Mouse (Mus musculus): Measurements from ENCODE around the gene Prom1. TPM values are rescaled to one million over a fixed set of nuclear protein-coding genes. Genes with fewer than 3 reads are reported as not detected.
A peak's percentile ranks its signal among the peaks of the same experiment; 100 is the strongest.
"Not testable (repeated sequence)": the region's sequence is repeated elsewhere in the genome, so short reads cannot be mapped to it uniquely, and the experiment has no call there.

The Prom1 gene
- total RNA-seq (2017): 1.2 and 3.4 TPM in 2 replicates

DNA sequence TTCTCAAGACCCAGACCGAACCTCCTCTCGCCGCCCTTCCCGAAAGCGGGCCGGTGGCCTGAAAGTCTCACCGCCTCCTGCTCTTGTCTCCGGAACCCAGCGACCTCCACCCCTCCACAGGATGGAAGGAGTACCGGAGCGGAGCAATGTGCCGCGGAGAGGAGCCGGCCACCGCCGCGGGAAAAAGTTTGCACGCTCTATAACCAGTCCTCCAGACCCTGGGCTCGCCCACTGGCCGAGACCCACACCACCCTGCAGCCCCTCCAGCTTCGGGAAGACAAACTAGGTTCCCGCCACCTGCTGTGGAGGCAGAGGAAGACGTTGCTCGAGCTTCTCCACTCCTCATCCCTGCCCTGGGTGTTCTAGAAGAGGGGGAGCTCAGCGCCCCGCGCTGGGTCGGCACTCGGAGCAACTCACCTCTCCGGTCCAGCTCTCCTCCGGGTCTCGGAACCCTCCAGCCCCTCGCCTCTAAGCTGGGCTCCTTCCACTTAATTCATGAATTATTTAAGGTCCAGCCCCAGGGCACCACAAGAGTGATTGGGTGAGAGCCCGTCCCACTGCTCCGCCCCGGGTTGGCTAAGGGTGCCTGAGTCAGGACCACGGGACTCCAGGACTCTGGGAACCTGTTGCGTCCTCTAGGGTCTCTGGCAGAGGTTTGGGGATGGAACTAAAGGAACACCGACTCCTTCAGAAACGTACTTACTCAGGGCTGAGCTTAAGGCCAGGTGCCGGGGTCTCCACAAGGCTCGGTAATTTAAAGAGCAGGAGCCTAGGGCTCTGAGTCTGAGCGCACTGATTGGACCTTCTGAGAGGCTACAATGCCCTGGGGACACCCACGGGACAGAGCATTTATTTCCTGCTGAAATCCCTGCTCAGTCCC, at the start of gene Prom1:
TSS of gene Prom1 (minus strand) at position 802 of the 880 bp plus-strand sequence.
- ATAC-seq (replicated peaks; ENCODE audit: low read depth, poor library complexity, severe bottlenecking): peak; percentile 51

DNA sequence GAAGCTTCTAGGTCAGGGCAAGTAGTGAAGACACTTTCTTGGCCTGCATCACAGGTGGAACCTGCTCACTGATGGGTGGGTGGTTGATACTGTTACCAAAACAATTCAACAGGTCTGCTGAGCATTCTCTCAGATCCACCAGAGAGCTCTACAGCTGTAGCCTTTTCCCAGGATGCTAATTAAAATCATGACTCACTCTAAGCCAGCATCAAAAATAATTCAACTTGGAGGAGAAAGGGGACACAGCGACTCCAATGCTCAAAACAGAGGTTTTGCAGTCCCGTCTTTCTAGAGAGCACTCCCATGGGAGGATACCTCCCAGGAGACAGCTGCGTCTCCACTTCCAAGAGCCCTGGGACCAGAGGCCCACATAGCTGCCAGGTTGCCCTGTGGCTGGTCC, 45.9 kb upstream of the Prom1 start:
- no peak for ATAC-seq (replicated peaks; ENCODE audit: low read depth, poor library complexity, severe bottlenecking)

DNA sequence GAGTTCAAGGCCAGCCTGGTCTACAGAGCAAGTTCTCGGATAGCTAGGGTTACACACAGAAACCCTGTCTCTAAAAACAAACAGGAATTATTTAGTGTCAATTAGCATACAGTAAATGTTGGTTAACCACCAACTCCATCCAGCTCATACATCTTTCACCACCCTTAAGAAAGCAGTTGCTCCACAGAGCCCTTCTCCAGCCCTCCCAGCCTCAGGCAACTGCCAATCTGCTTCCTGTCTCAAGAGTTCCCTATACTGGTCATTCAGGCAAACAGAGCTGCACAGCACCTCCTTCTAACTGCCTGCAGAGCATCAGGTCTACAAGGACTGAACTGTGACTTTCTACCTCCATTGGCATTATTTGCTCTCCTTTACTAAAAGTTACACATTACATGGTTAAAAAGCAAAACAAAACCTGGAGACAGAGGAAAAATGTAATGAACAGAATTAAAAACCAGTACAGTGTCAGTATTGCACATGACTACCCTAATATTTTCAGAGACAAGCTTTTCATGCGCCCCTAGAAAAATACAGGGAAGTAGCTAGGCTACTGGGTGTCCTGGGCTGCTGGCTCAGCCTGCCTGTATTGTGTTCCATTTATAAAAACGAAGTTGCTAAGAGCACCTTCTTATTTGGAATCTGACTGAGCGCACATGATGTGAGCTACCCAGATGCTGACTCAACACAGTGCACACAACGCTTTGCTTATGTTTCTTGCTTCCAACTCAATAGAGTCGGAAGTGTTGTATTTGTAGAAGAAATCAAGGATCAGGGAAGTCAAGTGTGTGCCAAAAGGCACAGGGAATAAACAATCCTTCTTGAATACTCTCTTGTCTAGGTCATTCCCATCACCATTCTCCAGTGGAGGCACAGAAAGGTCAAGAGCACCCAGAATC, 44.9 kb upstream of the Prom1 start:
- peak; percentile 97 for ATAC-seq (replicated peaks; ENCODE audit: low read depth, poor library complexity, severe bottlenecking)

DNA sequence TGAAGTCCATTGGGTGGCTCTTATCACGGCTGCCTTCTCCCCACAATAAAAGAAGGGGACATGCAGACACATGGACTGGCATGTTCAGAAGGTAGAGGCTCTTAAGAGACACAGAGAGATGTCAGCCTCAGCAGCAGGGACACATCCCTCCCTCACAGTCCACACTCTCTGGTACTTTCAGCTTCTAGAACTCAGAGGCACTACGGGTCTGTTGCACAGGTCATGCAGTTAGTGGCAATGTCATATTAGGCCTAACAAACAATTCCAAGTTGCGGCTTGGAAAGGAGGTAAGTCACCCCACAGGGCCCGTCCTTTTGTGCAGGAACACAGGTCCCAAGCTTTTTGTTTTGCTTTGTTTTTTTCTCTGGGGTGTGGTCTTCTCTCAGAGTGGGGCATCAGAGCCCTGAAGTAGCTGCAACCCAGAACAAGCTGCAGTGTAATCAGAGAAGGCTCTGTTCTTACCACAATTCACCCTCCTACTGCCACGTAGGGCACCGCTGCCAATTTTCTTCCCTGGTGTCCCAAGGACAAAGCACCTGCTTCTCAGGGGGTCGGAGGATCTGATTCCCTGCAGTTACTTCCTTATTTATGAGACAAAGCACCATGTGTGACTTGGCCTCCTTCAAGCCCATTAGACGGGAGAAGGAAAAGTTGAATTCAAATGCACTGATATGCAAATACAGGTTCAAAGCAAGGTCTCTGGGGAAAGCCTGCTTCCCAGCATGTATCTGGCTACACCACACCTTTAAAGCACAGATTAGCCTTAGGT, 41.8 kb upstream of the Prom1 start:
- ATAC-seq (replicated peaks; ENCODE audit: low read depth, poor library complexity, severe bottlenecking): no peak

DNA sequence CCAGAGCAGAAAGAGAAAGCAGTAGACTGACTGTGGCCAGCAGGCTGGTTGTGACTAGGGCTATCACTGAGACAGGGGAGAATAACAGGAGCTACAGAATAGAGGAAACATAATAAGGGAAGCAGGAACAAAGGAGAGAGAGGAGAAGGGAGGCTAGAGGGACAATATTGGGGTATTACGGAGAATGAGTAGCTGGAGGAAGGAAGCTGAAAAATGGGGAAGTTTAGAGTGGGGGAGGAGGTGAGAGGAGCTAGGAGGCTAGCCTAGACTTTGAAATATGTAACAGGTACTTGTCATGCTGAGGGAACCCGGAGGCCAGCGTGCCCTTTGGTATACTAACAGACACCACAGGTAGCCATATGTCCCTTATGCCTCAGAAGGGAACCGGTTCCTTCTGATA, 25.7 kb upstream of the Prom1 start:
- ATAC-seq (replicated peaks; ENCODE audit: low read depth, poor library complexity, severe bottlenecking): peak; percentile 78

DNA sequence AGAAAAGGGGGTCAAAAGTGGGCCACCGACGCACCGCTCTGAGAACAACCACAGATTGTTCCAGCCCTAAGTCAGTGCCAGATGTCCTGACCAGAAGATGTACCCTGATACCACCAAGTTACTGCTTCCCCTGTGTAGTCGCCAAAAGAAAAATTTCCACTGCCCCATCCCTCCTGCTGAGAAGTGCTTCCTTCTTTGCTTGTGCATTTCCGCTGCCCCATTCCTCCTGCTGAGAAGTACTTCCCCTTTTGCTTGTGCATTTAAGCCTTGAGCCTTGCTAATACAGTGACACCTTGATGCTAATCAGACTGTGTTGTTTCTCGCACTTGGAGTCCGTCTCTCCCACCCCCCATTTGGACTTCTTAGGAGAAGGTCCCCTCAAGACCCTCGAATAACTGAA, 24.7 kb upstream of the Prom1 start:
- not testable (repeated sequence) for ATAC-seq (replicated peaks; ENCODE audit: low read depth, poor library complexity, severe bottlenecking)

DNA sequence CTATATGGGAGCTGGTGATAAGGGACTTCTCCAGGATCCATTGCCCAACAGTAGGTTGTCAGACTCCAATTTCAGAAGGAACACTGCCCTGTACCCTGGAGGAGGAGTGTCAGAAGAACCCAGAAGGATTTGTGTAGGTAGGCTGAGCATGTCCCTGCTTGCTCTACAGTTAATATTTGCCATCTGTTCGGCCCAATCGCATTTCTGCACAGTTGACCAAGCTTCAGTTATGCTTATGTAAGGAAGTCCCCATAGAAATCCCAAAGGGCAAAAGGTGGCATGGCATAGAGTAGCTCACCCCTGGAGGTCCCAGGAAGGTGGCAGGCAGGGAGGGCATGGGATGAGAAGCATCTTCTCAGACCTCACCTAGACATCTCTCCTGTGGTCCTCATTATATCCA, 19.6 kb upstream of the Prom1 start:
- ATAC-seq (replicated peaks; ENCODE audit: low read depth, poor library complexity, severe bottlenecking): no peak

DNA sequence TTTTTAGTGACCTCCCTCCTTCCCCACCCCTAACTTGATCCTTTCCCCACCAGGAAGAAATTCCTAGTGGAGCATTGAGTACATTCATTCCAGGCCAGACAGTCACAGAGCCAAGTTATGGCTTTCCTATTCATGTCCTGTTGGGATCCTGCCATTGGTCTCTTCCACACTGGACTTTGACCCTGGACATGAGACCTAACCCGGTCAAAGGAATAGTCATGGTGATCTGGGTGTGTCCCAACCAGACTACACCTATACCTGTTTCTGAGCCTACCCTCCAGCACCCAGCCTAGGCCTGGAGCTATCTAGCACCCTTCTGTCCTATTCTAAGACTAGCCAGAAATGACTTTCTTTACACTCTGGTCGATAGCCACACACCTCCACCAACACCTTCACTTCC, 11.3 kb upstream of the Prom1 start:
- ATAC-seq (replicated peaks; ENCODE audit: low read depth, poor library complexity, severe bottlenecking): no peak

DNA sequence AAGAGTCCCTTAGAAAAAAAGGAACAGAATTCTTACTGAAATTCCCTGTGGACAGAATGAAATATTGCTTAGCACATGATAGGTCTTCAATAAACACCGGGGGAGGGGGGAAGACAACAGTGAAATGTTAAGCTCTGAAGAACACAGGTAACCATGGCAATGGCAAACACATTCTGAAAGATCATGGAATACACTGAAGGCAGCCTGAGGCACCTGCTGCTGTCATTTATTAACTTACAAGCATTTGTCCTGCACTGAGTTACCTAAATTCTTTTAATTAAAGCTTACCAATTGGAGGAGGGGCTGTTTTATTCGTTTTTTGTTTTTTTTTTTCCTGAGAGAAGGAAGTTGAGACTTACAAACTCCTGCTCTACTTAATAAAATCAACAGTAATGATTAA, 7.3 kb upstream of the Prom1 start:
- no peak for ATAC-seq (replicated peaks; ENCODE audit: low read depth, poor library complexity, severe bottlenecking)

DNA sequence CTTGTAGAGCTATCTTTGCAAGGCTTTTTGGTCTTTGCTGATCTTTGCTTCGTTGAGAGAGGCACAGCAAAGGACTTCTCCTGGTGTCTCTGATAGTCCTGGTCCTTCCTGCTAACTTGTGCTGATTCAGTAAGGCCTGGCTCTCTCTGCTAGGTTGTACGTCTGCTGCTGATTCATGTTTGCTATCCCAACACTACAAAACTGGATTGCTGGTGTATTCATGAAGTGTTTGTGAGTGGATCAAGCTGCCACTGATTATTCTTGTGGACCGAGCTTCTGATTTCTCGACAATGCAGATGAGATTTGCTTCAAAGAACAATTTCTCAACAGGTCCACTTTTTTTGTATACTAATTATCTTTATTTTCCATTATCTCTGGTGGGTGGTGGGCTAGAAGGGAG, 6.3 kb upstream of the Prom1 start:
- no peak for ATAC-seq (replicated peaks; ENCODE audit: low read depth, poor library complexity, severe bottlenecking)

DNA sequence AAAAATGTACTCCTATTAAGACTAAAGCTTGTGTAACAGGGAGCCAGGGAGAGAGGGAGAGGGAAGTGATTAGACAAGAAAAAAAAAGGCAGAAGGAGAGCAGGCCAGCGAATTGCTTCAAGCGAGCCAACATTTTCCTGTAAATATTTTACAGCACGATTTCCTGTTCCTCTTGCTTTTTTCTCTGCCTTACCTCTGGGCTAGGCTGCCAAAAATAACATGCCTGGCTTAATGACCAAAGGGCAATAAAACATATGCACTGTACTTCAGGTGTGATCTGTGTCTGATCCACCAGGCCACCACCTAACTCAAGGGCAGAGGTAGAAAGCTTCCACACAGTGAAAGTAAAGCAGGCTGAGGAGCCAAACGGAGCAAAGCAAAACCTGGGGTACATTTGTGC, 3.4 kb upstream of the Prom1 start:
- ATAC-seq (replicated peaks; ENCODE audit: low read depth, poor library complexity, severe bottlenecking): no peak

DNA sequence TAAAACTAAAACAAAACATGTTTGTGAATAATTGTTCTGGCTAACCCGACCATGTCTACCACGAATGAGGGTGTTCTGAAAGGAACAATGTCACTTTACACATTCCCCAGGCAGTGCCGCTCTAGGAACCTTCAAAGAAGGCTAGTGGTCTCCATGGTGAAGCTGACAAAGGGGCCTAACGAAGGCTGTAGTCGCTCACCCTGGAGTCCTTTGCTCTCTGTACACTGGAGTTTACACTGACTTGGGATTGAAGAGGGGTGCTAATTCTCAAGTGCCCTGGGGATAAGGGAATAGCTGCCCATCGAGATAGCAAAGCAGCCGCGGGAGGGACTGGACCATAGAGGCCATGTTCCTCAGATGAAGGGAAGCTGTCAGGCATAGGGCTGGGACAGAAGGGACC, 2.9 kb upstream of the Prom1 start:
- no peak for ATAC-seq (replicated peaks; ENCODE audit: low read depth, poor library complexity, severe bottlenecking)

DNA sequence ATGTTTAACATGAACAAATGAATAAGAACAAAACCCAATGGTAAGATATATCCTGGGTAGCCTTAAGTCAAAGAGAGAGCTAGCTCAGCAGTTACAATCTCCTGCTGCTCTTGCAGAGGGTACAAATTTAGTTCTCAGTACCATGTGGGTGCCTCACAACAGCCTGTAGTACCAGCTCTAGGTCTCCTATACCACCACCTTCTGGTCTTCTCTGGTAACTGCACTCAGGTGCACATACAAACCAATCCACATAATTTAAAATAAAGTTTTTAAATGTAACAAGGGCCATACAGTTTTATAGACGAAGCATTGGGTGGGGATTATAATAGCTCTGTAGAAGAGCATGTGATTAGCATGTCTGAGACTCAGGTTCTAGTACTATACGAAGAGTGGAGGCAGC, 2.3 kb upstream of the Prom1 start:
- ATAC-seq (replicated peaks; ENCODE audit: low read depth, poor library complexity, severe bottlenecking): peak; percentile 41

DNA sequence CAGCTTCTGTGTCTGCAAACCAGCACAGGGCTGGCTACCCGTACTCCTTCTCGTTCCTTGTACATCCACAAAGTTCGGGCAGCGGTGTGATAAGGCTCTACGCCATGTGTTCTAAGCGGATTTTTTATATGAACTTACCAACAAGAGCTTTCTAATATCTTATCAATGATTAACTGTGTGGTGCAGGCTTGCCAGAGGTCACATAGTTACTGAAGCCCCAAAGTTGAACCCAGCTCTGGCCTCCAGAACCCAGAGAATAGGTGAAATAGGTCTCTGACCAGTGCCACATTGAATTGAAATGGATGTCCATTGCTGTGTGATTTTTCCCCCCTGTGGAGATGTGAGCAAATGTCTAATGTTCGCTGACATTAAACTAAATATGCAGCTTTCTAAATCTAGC, 1.3 kb upstream of the Prom1 start:
- ATAC-seq (replicated peaks; ENCODE audit: low read depth, poor library complexity, severe bottlenecking): no peak

DNA sequence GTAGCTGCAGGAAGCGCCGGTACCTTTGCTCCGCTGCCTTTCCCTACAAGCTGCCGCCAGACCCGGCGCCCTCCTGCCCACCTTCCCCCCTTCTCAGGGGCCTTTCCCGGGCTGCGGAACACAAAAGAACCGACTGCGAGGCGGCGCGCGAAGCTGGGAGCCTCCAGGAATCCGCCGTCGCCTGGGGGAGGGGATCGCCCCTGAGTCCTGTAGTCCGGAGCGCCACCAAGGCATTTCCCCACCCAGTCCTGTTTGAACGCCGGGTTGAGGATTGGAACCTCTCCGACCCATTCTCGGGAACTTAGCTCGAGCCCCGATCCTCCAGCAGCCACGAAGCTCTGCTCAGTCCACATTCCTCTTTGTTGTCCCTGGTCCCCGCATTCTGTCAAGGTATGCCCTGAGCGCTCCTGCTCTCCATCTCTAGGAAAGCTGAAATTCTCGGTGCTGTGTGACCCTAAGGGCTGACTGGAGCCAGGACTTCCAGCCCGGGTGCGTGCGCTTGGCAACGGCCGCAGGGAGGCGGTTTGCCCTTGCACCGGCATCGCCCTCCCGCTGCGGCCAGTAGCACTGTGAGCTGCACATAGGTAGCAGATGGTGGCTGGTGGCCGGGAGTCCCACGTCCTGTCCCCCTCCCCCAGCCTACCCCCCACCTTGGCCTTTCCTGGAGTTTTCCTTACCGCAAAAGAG, 1.1 kb downstream of the Prom1 start:
- peak; percentile 74 for ATAC-seq (replicated peaks; ENCODE audit: low read depth, poor library complexity, severe bottlenecking)

DNA sequence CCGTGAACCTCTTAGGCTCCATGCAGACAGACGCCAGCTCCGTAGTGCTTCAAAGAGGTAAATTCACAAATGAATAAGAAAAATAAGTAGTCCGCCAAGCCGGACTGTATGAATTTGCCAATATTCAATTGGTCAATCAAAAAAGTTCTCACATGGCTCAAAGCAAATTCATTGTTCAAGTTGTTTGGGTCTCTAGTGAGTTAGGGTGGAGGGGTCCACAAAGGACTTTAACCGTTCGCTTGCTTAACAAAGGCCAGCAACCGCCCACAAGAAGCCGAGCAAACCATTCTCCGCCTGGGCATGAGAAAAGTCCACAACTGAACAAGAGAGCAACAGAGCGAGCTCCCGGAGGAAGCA, 1.7 kb downstream of the Prom1 start:
- ATAC-seq (replicated peaks; ENCODE audit: low read depth, poor library complexity, severe bottlenecking): no peak

DNA sequence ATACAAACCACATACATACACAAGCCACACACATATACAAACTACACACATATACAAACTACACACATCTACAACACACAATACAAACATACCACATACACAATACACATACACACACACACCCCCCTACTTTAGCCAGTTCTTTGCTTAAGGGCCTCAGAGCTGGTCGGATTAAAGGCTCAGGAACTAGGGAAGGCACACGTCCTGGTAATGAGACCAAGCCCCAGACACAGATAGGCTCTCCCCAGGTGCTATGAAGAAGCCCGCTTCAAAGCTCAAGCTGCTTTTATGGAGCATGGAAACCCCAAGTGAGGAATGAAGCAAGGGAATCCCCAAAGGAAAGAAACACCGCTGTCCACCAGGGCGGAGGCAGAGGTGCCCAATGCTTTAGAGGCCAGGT, 4.8 kb downstream of the Prom1 start:
- no peak for ATAC-seq (replicated peaks; ENCODE audit: low read depth, poor library complexity, severe bottlenecking)

DNA sequence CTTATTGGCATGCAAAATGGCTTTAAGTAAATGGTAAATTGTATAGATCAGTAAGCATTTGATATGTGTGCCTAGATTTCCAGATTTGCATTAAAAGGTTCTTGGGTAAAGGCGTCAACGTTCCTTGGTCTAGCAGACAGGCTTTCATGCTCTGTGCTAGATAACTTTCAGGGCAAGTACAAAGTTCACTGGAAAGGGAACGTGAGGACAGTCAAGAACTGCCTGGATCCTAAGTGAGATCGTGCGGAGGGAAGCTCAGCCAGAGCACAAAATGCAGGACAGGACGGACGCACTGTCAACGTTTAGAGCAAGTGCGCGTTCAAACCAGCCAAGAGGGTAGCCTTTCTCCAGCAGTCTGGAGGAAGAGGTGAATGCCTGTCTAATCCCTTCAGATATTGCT, 5.7 kb downstream of the Prom1 start:
- no peak for ATAC-seq (replicated peaks; ENCODE audit: low read depth, poor library complexity, severe bottlenecking)

DNA sequence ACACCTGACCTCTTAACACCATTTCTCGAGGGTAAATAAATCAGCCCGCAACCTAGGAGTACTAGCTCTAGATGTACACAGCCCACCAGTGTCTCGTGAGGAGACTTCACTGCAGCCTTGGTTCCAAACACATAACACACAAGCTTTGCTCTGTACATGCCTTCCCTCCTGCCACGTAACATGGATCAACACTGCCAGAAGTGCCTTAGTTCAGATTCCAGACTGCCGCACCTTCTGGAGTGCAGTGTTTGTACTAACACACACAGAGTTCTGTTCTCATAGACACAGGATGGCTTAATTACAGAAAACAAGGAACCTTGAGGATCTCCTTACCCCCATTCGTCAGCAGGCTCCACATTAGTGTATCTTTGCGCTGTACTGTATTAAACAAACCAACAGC, 6.1 kb downstream of the Prom1 start:
- ATAC-seq (replicated peaks; ENCODE audit: low read depth, poor library complexity, severe bottlenecking): no peak

DNA sequence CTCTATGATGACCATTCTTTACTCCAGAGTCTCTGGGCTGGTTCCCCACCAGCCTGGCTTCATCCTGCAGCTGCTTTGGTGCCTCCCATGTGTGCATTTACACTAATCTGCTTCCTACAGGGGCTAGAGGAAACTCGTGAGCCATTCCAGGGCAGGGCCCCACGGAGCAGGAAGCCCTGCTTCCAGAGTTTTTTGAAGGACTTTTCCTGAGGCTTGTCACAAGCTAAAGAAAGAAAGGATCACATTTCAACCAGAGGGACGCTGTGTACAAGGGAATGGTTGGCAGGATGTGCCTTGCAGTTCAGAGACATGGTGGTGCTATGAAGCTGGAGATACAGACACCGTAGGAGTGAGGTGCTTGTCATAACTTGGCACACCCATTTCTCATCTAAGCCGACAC, 14.8 kb downstream of the Prom1 start:
- ATAC-seq (replicated peaks; ENCODE audit: low read depth, poor library complexity, severe bottlenecking): no peak

Measured in common myeloid progenitor, adult 5-6 weeks (primary cell).